Mouse (Mus musculus): ENCODE data around the gene Gnat1. TPM values are rescaled to one million over a fixed set of nuclear protein-coding genes. Genes with fewer than 3 reads are reported as not detected.
"Not testable (repeated sequence)": the region's sequence is repeated elsewhere in the genome, so short reads cannot be mapped to it uniquely, and the experiment has no call there.

Gene Gnat1
- total RNA-seq, 1 experiment, result 1.2 TPM

GRCm38 (mm10) chr9:107682405-107682804 lies 2.9 kb upstream of the Gnat1 start:
- Histone ChIP-seq H3K27ac (ENCODE audit: insufficient read depth, low read depth, low read length, poor library complexity, severe bottlenecking) (no peak overlapping the region), H3K9ac (ENCODE audit: insufficient read depth, low read depth, low read length, poor library complexity, severe bottlenecking) (no peak overlapping the region), H3K9me3 (ENCODE audit: control insufficient read depth, insufficient read depth, low read depth, low read length) (no peaks in the 10 kb centered on the region), H3K4me1 (ENCODE audit: control insufficient read depth in 2 of 2, insufficient read depth in 2 of 2, low read length in 2 of 2, poor library complexity in 1 of 2) (peaks cover 3 to 4% of the 10 kb centered on the region in 2 experiments; a peak in 2 of 4 replicates), H3K4me3 (ENCODE audit: insufficient read depth in 1 of 2, low read depth in 1 of 2, low read length in 2 of 2, poor library complexity in 1 of 2, severe bottlenecking in 1 of 2) (no peak overlapping the region), H3K36me3 (ENCODE audit: control insufficient read depth, insufficient read depth, low read length, poor library complexity, severe bottlenecking) (no peaks in the 10 kb centered on the region; the same call in 1 of the 2 replicates)
- no peak for DNase-seq (ENCODE audit: low read depth, low spot score)
- in situ Hi-C loops (cut with MboI; ENCODE audit: low sequenced_read_pairs in 2 of 2, unreplicated experiment in 2 of 2), result no loop called here
- TF ChIP-seq CHD2 (IDR thresholded peaks at IDR 0.05; ENCODE audit: low read depth, low read length), result no peak
- TF ChIP-seq ZC3H11A (IDR thresholded peaks at IDR 0.05; ENCODE audit: borderline replicate concordance, low read depth, low read length), result no peak
- TF ChIP-seq MAFK (IDR thresholded peaks at IDR 0.05; ENCODE audit: insufficient read depth, low read depth, low read length), result no peak
- no peak for TF ChIP-seq HCFC1 (IDR thresholded peaks at IDR 0.05; ENCODE audit: borderline replicate concordance, insufficient read depth, low read length)
- TF ChIP-seq ZNF384 (IDR thresholded peaks at IDR 0.05; ENCODE audit: low read depth, low read length), result no peak

- Histone ChIP-seq H3K4me1 (ENCODE audit: control insufficient read depth in 2 of 2, insufficient read depth in 2 of 2, low read length in 2 of 2, poor library complexity in 1 of 2) (peaks cover 0 to 13% of the 10 kb centered on the region in 2 experiments; a peak in 1 of 4 replicates), H3K36me3 (ENCODE audit: control insufficient read depth, insufficient read depth, low read length, poor library complexity, severe bottlenecking) (no peaks in the 10 kb centered on the region; the same call in 1 of the 2 replicates), H3K9ac (ENCODE audit: insufficient read depth, low read depth, low read length, poor library complexity, severe bottlenecking) (no peak overlapping the region), H3K4me3 (ENCODE audit: insufficient read depth in 1 of 2, low read depth in 1 of 2, low read length in 2 of 2, poor library complexity in 1 of 2, severe bottlenecking in 1 of 2) (no peak overlapping the region), H3K9me3 (ENCODE audit: control insufficient read depth, insufficient read depth, low read depth, low read length) (no peaks in the 10 kb centered on the region), H3K27ac (ENCODE audit: insufficient read depth, low read depth, low read length, poor library complexity, severe bottlenecking) (no peak overlapping the region)
- no peak for DNase-seq (ENCODE audit: low read depth, low spot score)
- TF ChIP-seq HCFC1 (IDR thresholded peaks at IDR 0.05; ENCODE audit: borderline replicate concordance, insufficient read depth, low read length) (no peak), CHD2 (IDR thresholded peaks at IDR 0.05; ENCODE audit: low read depth, low read length) (no peak), ZNF384 (IDR thresholded peaks at IDR 0.05; ENCODE audit: low read depth, low read length) (no peak), ZC3H11A (IDR thresholded peaks at IDR 0.05; ENCODE audit: borderline replicate concordance, low read depth, low read length) (no peak), MAFK (IDR thresholded peaks at IDR 0.05; ENCODE audit: insufficient read depth, low read depth, low read length) (no peak)
- in situ Hi-C loops (cut with MboI; ENCODE audit: low sequenced_read_pairs in 2 of 2, unreplicated experiment in 2 of 2), result no loop called here
These were observed 651 bp downstream of the Gnat1 start for GRCm38 (mm10) chr9:107678861-107679260.

DNA sequence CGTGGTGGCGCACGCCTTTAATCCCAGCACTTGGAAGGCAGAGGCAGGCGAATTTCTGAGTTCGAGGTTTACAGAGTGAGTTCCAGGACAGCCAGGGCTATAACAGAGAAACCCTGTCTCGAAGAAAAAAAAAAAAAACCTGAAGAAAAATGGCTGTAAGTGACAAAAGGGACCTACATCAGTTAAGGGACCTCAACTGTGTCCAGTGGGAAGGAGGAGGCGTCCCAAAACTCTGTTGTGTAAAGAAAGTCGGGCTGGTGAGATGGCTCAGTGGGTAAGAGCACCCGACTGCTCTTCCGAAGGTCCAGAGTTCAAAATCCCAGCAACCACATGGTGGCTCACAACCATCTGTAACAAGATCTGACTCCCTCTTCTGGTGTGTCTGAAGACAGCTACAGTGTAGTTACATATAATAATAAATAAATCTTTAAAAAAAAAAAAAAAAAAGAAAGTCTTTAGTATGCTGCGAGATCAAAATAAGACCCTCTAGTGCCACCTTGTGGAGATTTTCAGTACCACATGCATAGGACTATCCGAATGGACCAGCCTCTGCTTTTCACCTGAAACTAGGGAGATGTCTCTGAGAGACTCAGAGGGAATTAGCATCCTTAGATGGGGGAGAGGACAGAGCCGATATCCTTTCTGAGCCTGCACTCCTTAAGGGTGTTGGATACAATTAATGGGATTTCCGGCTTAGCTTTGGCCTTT lies 1.5 kb downstream of the Gnat1 start:
- H3K27ac ChIP-seq (ENCODE audit: insufficient read depth, low read depth, low read length, poor library complexity, severe bottlenecking); in situ Hi-C loops (cut with MboI; ENCODE audit: low sequenced_read_pairs in 2 of 2, unreplicated experiment in 2 of 2); H3K9me3 ChIP-seq (ENCODE audit: control insufficient read depth, insufficient read depth, low read depth, low read length); H3K36me3 ChIP-seq (ENCODE audit: control insufficient read depth, insufficient read depth, low read length, poor library complexity, severe bottlenecking); H3K9ac ChIP-seq (ENCODE audit: insufficient read depth, low read depth, low read length, poor library complexity, severe bottlenecking): not testable (repeated sequence)
- Histone ChIP-seq H3K4me1 (ENCODE audit: control insufficient read depth in 2 of 2, insufficient read depth in 2 of 2, low read length in 2 of 2, poor library complexity in 1 of 2) (peaks cover 0 to 13% of the 10 kb centered on the region in 2 experiments; a peak in 1 of 4 replicates), H3K4me3 (ENCODE audit: insufficient read depth in 1 of 2, low read depth in 1 of 2, low read length in 2 of 2, poor library complexity in 1 of 2, severe bottlenecking in 1 of 2) (peak overlapping the region in 1 of 2 experiments; percentile 40; a peak in 2 of 4 replicates)
- DNase-seq (ENCODE audit: low read depth, low spot score), result peak; percentile 84

- H3K36me3 ChIP-seq (ENCODE audit: control insufficient read depth, insufficient read depth, low read length, poor library complexity, severe bottlenecking), result no peaks in the 10 kb centered on the region
- DNase-seq (ENCODE audit: low read depth, low spot score), result peak; percentile 85
- H3K27ac ChIP-seq (ENCODE audit: insufficient read depth, low read depth, low read length, poor library complexity, severe bottlenecking), result no peak overlapping the region
- peak overlapping the region in 1 of 2 experiments; percentile 40; a peak in 2 of 4 replicates for H3K4me3 ChIP-seq (ENCODE audit: insufficient read depth in 1 of 2, low read depth in 1 of 2, low read length in 2 of 2, poor library complexity in 1 of 2, severe bottlenecking in 1 of 2)
- no peak for TF ChIP-seq HCFC1 (IDR thresholded peaks at IDR 0.05; ENCODE audit: borderline replicate concordance, insufficient read depth, low read length)
- no peak for TF ChIP-seq ZC3H11A (IDR thresholded peaks at IDR 0.05; ENCODE audit: borderline replicate concordance, low read depth, low read length)
- no peak for TF ChIP-seq MAFK (IDR thresholded peaks at IDR 0.05; ENCODE audit: insufficient read depth, low read depth, low read length)
- no peak for TF ChIP-seq CHD2 (IDR thresholded peaks at IDR 0.05; ENCODE audit: low read depth, low read length)
- TF ChIP-seq ZNF384 (IDR thresholded peaks at IDR 0.05; ENCODE audit: low read depth, low read length), result no peak
- no peaks in the 10 kb centered on the region for H3K9me3 ChIP-seq (ENCODE audit: control insufficient read depth, insufficient read depth, low read depth, low read length)
- H3K9ac ChIP-seq (ENCODE audit: insufficient read depth, low read depth, low read length, poor library complexity, severe bottlenecking), result no peak overlapping the region
- H3K4me1 ChIP-seq (ENCODE audit: control insufficient read depth in 2 of 2, insufficient read depth in 2 of 2, low read length in 2 of 2, poor library complexity in 1 of 2), result peaks cover 0 to 11% of the 10 kb centered on the region in 2 experiments; a peak in 1 of 4 replicates
- in situ Hi-C loops (cut with MboI; ENCODE audit: low sequenced_read_pairs in 2 of 2, unreplicated experiment in 2 of 2), result no loop called here
These were observed 2.3 kb downstream of the Gnat1 start for GRCm38 (mm10) chr9:107677091-107677784.

Measured in ES-E14 (cell line).